Mouse (Mus musculus) MEL-GATA-1-ER (cell line): ENCODE data around the gene Gars.
A peak's percentile ranks its signal among the peaks of the same experiment; 100 is the strongest.

Experiments used
- DNase-seq: peaks from one replicate; pipeline ENCODE4 v3.0.0-alpha.2; 2012; ENCODE audit warnings: low read depth; ENCODE audit errors: extremely low read depth

Gars gene

GRCm38 (mm10) chr6:55036731-55037130 is 1.1 kb upstream of the Gars start:
- DNase-seq, result no peak

GRCm38 (mm10) chr6:55038671-55039445 is 1.1 kb downstream of the Gars start:
- DNase-seq, result peak; percentile 33

GRCm38 (mm10) chr6:55039446-55039783 is 1.6 kb downstream of the Gars start:
- DNase-seq, result no peak

- no peak for DNase-seq
These were observed 2.2 kb downstream of the Gars start for GRCm38 (mm10) chr6:55040031-55040430.

GRCm38 (mm10) chr6:55043206-55043605 is 5.4 kb downstream of the Gars start:
- DNase-seq, result no peak

GRCm38 (mm10) chr6:55044542-55044941 is 6.7 kb downstream of the Gars start:
- no peak for DNase-seq

GRCm38 (mm10) chr6:55045326-55045725 is 7.5 kb downstream of the Gars start:
- DNase-seq, result peak; percentile 7

- no peak for DNase-seq
These were observed 11.4 kb downstream of the Gars start for GRCm38 (mm10) chr6:55049186-55049585.

GRCm38 (mm10) chr6:55054491-55054890 is 16.7 kb downstream of the Gars start:
- no peak for DNase-seq

GRCm38 (mm10) chr6:55057427-55057826 is 19.6 kb downstream of the Gars start:
- no peak for DNase-seq

GRCm38 (mm10) chr6:55060241-55060825 is 22.5 kb downstream of the Gars start:
- no peak for DNase-seq

GRCm38 (mm10) chr6:55061328-55061727 is 23.5 kb downstream of the Gars start:
- DNase-seq, result no peak

- no peak for DNase-seq
These were observed 24.4 kb downstream of the Gars start for GRCm38 (mm10) chr6:55062200-55062599.

- no peak for DNase-seq
These were observed 26.1 kb downstream of the Gars start for GRCm38 (mm10) chr6:55063793-55064476.

GRCm38 (mm10) chr6:55064477-55064827 is 26.6 kb downstream of the Gars start:
- DNase-seq, result no peak

- no peak for DNase-seq
These were observed 28.1 kb downstream of the Gars start for GRCm38 (mm10) chr6:55065903-55066302.

- no peak for DNase-seq
These were observed 38.9 kb downstream of the Gars start for GRCm38 (mm10) chr6:55076561-55077255.

- DNase-seq, result no peak
These were observed 43.6 kb downstream of the Gars start for GRCm38 (mm10) chr6:55081379-55081778.

- DNase-seq, result no peak
These were observed 44.6 kb downstream of the Gars start for GRCm38 (mm10) chr6:55082261-55083051.

GRCm38 (mm10) chr6:55087355-55087754 is 49.5 kb downstream of the Gars start:
- no peak for DNase-seq

GRCm38 (mm10) chr6:55090639-55091038 is 52.8 kb downstream of the Gars start:
- no peak for DNase-seq
